Mouse (Mus musculus): ENCODE results near the gene Slc7a4. TPM values are rescaled to one million over a fixed set of nuclear protein-coding genes. Genes with fewer than 3 reads are reported as not detected.
"Not testable (repeated sequence)": the region's sequence is repeated elsewhere in the genome, so short reads cannot be mapped to it uniquely, and the experiment has no call there.

The Slc7a4 gene
- total RNA-seq, 1 experiment from 2014 or later = 9.7 TPM

DNA sequence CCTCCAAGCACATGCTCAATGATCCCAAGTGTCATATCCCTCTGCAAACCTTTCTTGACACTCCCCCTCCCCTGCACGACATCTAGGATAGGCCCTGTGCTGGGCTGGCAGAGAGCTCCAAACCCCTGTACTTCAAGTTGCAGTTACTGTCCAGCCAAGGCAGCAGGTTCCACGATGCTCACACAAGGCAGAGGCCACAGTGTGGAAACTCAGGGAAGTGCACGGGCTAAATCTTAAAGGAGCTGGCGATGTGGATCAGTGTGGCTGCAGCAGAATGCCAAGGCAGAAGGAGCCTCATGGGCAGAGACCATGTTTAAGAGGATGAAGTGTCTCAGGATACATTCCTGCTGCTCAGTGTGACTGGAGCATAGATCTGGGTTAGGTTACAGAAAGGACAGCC, 16.8 kb downstream of the Slc7a4 start:
- ATAC-seq (replicated peaks in 1 of 2; ENCODE audit: insufficient read depth in 1 of 2, low FRiP score in 2 of 2, low TSS enrichment in 1 of 2, low read depth in 1 of 2, poor library complexity in 2 of 2, severe bottlenecking in 2 of 2) = no peak

DNA sequence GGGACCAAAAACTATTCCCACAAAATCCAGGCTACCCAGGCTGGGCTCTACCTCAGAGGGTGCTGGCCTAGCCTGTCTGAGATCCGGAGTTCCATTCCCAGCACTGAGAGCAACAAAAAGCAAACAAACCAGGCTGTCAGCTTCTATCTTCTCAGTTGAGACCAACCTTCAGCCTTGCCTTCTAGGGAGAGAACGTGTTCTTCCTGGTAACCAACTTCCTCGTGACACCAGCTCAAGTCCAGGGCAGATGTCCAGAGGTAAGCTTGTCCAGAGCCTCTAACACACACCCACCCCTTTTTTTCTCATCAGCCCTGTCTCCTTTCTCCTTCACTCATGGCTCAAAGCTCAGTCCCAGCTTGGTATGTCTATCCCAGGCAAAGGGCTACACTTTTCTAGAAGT, 18.2 kb downstream of the Slc7a4 start:
- ATAC-seq (replicated peaks in 1 of 2; ENCODE audit: insufficient read depth in 1 of 2, low FRiP score in 2 of 2, low TSS enrichment in 1 of 2, low read depth in 1 of 2, poor library complexity in 2 of 2, severe bottlenecking in 2 of 2) = no peak

DNA sequence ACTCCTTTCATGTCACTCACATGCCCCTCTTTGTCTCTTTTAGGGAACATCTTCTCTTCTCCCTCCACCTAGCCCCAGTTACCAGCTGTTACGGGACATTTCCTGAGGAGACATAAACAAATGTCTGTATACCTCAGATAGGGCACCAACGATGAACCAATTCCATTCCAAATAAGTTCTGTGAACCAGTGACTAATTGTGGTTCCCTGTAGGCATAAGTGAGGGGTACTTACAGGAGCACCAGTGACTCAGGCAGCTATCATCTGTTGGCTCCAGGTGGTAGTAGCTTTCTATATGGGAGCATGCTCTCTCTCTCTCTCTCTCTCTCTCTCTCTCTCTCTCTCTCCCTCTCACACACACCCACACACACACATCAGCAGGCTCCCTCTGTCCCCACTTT, 18.8 kb downstream of the Slc7a4 start:
- ATAC-seq (replicated peaks in 1 of 2; ENCODE audit: insufficient read depth in 1 of 2, low FRiP score in 2 of 2, low TSS enrichment in 1 of 2, low read depth in 1 of 2, poor library complexity in 2 of 2, severe bottlenecking in 2 of 2) = no peak

DNA sequence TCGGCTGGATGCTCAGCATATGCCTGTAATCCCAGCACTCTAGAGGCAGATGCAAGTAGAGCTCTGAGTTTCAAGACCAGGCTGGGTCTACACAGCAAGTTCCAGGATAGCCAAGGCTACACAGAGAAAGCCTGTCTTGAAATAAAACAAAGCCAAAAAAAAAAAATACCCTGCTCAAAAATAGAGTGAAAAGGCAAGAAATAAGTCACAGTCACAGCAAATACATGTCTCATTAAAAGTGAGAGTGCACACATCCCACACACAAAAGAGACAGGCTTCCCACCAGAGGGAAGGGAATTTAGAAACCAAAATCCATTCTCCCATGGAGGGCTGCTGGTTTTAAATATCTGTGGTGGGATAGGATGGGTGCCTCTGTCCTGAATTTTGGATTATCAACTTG, 19.4 kb downstream of the Slc7a4 start:
- no peak for ATAC-seq (replicated peaks in 1 of 2; ENCODE audit: insufficient read depth in 1 of 2, low FRiP score in 2 of 2, low TSS enrichment in 1 of 2, low read depth in 1 of 2, poor library complexity in 2 of 2, severe bottlenecking in 2 of 2)

DNA sequence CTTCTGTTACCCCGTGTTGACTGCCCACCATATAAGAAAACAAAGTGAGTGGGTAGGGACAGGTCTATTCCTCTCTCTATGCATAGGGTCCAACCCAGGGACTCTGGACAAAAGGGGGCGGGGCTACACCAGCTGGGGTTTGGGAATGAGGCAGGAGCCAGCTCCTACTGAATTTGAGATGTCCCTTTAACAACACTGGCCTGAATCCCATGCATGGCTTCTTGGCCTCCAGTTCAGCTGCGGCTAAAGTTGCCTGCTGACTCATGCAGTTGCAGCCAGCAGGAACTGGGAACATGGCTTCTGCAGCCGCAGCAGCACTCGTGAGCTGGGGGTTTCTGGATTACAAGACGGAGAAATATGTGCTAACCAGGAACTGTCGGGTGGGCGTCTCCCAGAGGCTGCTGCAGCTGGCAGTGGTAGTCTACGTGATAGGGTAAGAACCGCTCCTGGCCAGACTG, 21.2 kb downstream of the Slc7a4 start, which contains the start of gene P2rx6:
P2rx6 (plus strand) TSS at position 135 of the 458 bp plus-strand sequence.
- ATAC-seq (replicated peaks in 1 of 2; ENCODE audit: insufficient read depth in 1 of 2, low FRiP score in 2 of 2, low TSS enrichment in 1 of 2, low read depth in 1 of 2, poor library complexity in 2 of 2, severe bottlenecking in 2 of 2) = peak; percentile 51 to 60

DNA sequence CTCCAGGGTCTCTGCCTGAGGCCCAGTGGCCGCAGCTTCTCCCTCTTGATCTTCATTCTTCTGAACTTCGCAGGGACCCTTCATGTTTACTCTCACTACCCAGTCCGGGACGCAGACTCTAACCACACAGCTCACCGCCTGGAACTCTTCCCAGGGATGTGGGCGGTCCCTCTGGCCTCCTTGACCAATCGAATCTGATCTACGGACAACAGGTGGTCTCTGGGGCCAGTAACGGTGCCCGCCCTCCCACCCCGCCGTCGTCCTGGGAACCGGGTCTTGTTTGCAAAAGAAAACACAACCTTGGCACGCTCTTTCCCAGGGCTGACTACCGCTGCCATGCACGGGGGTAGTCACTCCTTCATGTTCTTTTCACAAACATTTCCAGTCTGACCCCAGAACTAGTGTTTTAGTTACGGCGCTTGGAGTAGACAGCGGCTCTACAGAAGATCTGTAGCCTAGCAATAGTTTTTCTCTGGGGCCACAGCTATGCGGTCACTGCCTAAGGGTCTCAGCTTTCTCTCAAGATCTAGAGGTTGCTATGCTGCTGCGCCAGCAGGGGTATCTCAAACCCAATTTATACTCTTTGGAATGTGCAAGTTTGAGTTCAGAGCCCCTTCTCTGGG, 21.8 kb downstream of the Slc7a4 start, which contains the start of gene Lrrc74b:
Lrrc74b (minus strand) TSS at position 120 of the 623 bp plus-strand sequence.
- peak; percentile 68 to 79 for ATAC-seq (replicated peaks in 1 of 2; ENCODE audit: insufficient read depth in 1 of 2, low FRiP score in 2 of 2, low TSS enrichment in 1 of 2, low read depth in 1 of 2, poor library complexity in 2 of 2, severe bottlenecking in 2 of 2)

DNA sequence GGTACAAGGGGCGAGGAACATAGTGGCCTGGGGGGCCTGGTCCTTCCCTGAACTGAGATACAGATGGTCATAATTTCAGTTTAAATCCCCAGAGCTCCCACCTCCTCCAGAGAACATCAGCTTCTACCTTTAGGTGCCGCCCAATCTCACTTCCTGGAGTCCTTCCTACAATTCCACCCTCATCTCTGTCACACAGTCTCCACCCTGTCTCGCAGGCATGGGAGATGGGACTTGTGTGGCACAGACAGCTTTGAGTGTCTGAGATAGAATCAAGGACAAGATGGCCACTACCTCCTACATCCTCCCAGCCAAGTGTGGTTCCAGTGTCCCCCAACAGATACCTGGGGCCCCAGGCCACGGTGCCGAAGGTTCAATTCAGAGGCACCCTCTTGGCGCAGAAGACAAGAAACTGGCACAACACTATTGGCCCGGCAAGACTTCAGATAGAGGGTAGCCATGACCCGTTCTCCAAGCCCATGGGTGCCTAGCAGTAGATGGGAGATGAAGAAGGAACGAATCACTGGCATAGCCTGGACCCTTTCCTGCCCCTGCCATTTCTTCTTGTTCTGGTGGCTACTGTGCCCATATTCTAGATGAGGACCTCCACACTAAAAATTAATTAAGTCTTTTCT, 23.5 kb downstream of the Slc7a4 start:
- ATAC-seq (replicated peaks in 1 of 2; ENCODE audit: insufficient read depth in 1 of 2, low FRiP score in 2 of 2, low TSS enrichment in 1 of 2, low read depth in 1 of 2, poor library complexity in 2 of 2, severe bottlenecking in 2 of 2) = no peak

DNA sequence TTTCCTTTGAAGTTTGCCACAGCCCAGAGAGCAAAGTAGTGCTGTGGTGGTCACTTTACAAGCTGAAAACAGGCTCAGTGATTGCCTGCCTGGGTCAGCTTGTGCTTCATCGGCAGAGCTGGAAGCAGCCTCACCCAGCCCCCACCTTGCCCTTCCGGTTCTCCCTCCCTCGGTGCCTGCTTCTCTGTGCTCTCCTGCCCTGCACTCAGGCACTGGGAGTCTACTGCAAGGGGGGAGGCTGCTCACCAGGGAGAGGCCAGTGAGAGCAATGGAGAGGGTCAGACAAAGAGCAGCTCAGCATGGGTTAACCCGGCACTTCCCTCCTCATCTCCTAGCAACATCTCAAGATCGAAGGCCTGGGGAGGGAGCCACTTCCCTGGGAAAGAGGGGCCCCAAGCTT, 24.2 kb downstream of the Slc7a4 start:
- ATAC-seq (replicated peaks in 1 of 2; ENCODE audit: insufficient read depth in 1 of 2, low FRiP score in 2 of 2, low TSS enrichment in 1 of 2, low read depth in 1 of 2, poor library complexity in 2 of 2, severe bottlenecking in 2 of 2) = no peak

DNA sequence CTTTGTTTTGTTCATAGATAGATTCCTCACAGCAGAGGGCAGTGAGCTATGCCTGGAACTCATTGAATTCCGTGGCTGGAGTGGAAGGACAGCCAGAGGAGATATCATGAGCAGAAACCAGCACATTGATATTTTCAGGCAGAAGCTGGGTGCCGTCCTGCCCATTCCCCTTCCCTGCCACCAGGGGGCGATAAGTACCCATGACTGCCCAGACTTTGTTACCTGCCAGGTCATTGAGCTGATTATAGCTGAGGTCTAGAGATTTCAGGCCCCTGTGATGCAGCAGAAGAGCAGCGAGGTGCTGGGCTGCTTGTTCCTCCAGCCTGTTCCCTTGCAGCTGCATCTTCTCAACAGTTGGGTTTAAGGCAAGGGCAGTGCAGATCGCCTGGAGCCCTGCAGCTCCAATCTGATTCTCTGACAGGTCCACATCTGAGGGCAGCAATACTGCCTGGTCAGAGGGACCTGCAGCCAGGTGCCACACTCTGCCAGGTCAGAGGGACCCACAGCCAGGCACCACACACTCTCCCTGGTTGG, 25.0 kb downstream of the Slc7a4 start:
- peak in 1 of 2 experiments; percentile 43; a peak in 2 of 4 replicates for ATAC-seq (replicated peaks in 1 of 2; ENCODE audit: insufficient read depth in 1 of 2, low FRiP score in 2 of 2, low TSS enrichment in 1 of 2, low read depth in 1 of 2, poor library complexity in 2 of 2, severe bottlenecking in 2 of 2)

DNA sequence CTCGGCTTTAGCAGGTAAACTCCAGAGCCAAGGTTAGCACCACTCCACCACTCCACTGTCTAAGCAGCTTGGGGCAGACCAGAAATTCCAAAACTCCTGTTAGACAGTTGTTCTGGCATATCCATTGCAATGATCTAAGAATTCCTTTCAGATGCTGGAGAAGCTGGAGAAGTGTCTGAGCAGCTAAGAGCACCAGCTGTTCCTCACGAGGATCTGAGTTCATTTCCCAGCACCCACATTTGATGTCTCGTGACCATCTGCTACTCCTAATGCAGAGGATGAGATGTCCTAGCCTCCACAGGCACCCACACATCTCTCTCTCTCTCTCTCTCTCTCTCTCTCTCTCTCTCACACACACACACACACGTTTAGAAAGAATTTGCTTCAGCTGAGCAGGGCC, 26.1 kb downstream of the Slc7a4 start:
- no peak for ATAC-seq (replicated peaks in 1 of 2; ENCODE audit: insufficient read depth in 1 of 2, low FRiP score in 2 of 2, low TSS enrichment in 1 of 2, low read depth in 1 of 2, poor library complexity in 2 of 2, severe bottlenecking in 2 of 2)

DNA sequence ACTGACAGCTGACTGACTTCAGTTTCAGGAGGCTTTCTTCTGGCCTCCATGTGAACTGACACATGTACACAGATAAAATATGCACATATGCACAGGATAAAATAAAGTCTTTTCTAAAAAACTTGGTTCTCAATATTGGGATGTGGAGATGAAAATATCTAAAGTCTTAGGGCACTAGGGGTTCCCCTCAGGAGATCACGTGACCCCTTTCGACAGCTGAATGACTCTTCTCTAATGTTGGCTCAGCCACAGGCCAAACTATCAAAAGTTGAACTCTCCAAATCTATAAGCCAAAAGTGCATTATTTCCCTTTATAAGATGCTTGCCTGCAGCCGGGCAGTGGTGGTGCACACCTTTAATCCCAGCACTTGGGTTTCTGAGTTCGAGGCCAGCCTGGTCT, 26.8 kb downstream of the Slc7a4 start:
- no peak for ATAC-seq (replicated peaks in 1 of 2; ENCODE audit: insufficient read depth in 1 of 2, low FRiP score in 2 of 2, low TSS enrichment in 1 of 2, low read depth in 1 of 2, poor library complexity in 2 of 2, severe bottlenecking in 2 of 2)

DNA sequence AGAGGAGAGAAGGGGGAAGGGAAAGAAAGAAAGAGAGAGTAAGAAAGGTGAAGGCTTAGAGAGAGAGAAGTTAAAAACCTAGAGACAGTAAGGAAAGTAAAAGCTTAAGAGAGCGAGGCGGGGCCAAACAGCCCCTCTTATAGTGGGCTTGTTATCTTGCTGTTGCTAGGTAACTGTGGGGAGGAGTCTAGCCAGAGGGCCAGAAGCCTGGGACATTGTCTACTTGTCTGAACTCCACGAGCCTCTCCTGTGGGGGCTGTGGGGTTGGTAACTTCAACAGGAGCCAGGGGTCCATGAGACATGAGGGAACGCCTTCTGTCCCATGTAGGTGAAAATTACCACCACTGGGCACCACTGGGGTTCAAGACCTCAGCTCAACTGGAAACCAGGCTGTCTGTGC, 28.3 kb downstream of the Slc7a4 start:
- not testable (repeated sequence) for ATAC-seq (replicated peaks in 1 of 2; ENCODE audit: insufficient read depth in 1 of 2, low FRiP score in 2 of 2, low TSS enrichment in 1 of 2, low read depth in 1 of 2, poor library complexity in 2 of 2, severe bottlenecking in 2 of 2)

DNA sequence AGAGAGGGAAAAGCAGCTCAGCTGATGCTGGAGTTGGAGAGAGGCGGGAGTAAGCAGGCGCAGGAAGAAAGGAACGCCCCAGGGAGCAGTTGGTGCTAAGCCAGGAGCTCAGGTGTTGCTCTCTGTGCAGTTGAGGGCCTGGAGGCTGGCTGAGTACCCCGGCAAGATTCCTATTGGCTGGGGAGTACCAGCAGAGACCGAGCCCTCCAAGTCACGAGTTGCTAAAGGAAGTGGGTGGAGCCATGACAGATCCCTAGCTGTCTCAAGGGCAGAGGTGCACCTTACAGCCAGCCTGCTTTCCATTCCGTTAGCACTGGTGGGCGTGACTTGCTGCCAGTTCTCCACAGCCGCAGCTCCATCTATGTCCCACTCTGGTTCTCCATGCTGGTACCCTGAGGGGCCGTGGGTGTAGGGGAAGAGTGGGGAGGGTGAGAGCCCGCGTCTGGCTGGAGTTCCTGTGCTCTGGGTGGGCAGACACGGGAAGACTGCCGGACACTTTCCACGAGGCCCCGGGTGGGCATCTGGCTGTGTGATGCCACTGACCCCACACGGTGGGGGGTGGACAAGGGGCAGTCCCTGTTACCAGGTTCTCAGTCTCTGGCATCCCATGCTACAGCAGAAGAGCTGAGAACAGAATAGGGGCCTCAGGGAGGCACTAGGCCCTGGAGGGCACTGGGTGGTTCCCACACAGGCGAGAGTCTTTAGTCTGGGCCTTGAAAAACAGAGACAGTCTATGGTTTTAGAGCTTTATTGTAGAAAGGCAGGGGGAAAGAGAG, 28.9 kb downstream of the Slc7a4 start:
- peak; percentile 93 to 95 for ATAC-seq (replicated peaks in 1 of 2; ENCODE audit: insufficient read depth in 1 of 2, low FRiP score in 2 of 2, low TSS enrichment in 1 of 2, low read depth in 1 of 2, poor library complexity in 2 of 2, severe bottlenecking in 2 of 2)

DNA sequence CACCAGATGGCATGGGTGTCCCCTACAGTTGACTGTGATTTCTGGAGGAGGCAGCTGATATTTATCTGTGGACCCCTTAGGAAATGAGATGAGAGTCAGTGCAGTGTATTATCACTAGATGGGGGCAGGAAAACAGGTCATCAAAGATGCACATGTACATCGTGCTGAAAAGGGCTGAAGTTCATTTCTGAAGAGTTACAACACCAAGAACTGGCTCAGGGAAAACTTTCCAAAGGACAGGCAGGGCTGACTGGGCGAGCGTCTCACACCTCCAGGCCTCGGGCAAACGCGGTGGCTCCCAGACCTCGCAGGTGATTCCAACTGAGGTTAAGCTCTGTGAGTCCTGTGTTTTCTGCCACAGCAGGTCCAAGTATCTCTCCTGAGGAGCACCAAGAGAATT, 30.2 kb downstream of the Slc7a4 start:
- no peak for ATAC-seq (replicated peaks in 1 of 2; ENCODE audit: insufficient read depth in 1 of 2, low FRiP score in 2 of 2, low TSS enrichment in 1 of 2, low read depth in 1 of 2, poor library complexity in 2 of 2, severe bottlenecking in 2 of 2)

DNA sequence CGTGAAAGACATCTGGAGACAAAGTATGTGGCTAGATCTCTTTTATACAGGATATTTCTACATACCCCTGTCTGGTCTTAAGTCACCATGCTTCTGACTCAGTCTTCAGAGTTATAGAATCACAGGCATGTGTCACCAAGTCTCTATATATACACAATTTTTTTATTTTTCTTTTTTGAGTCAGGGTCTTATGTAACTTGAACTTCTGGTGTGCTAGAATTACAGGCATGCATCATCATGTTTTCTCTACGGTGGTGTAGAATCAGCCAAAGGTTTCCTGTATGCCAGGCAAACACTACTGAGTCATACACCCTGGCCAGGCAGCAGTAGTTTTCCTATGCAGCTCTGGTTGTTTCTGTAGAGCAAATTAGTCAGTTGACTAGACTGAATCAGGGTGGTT, 40.4 kb downstream of the Slc7a4 start:
- ATAC-seq (replicated peaks in 1 of 2; ENCODE audit: insufficient read depth in 1 of 2, low FRiP score in 2 of 2, low TSS enrichment in 1 of 2, low read depth in 1 of 2, poor library complexity in 2 of 2, severe bottlenecking in 2 of 2) = no peak

DNA sequence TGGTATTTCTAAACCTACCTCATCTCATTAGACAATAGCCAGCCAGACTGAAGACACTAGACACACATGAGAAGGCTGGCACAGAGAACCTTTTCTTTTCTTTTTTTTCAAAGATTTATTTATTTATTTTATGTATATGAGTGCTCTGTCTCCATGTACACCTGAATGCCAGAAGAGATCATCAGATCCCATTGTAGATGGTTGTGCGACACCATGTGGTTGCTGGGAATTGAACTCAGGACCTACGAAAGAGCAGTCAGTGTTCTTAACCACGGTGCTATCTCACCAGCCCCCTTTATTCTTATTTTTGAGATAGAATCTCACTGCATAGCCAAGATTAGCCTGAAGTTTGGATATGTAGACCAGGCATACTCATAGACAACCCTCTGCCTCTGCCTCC, 46.4 kb downstream of the Slc7a4 start:
- ATAC-seq (replicated peaks in 1 of 2; ENCODE audit: insufficient read depth in 1 of 2, low FRiP score in 2 of 2, low TSS enrichment in 1 of 2, low read depth in 1 of 2, poor library complexity in 2 of 2, severe bottlenecking in 2 of 2) = no peak

DNA sequence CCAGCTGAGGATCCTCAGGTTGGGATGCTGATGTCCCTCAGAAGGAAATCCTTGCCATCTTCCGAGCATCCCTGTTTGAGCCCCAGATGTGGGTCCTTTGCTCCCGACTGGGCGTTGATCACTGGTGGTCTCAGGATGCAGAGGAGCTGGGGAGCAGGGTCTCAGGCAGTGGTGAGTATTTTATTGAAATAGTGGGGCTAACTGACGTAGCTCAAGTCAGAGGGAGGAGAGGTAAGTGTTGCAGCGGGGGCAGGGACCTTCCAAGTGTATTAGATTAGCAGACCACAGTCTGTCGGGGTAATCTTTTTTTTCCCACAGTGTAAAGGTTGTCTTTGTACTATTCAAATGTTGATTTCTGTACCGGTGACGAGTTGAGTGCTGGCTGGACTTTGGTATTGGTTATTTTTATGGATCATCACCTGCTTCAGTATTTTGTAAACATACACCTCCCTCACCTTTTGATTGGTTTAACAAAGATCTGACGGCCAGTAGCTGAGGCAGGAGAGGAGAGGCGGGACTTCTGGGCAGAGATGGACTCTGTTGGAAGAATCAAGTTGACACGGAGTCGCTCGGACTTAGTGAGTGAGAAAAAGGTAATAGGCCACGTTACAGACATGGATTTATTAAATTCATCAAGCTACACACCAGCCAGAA, 50.2 kb downstream of the Slc7a4 start:
- no peak for ATAC-seq (replicated peaks in 1 of 2; ENCODE audit: insufficient read depth in 1 of 2, low FRiP score in 2 of 2, low TSS enrichment in 1 of 2, low read depth in 1 of 2, poor library complexity in 2 of 2, severe bottlenecking in 2 of 2)

DNA sequence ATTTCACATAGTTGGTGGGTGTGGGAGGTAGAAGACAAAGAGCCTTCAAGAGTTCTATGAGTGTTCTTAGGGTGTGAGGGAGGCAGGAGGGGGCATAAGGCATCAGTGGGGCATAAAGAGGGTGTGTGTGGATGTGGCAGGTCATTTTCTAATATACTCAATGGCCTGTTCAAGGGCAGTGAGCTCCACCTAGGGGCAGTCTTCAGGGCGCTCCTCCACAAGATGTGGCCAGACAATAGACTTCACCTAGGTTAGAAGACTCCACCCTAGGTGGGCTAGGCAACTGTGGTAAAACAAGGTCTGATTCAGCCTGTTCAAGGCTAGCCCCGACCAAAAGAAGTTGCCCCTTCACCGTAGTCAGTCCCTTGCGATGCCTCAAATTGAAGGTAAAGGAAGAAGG, 50.7 kb downstream of the Slc7a4 start:
- ATAC-seq (replicated peaks in 1 of 2; ENCODE audit: insufficient read depth in 1 of 2, low FRiP score in 2 of 2, low TSS enrichment in 1 of 2, low read depth in 1 of 2, poor library complexity in 2 of 2, severe bottlenecking in 2 of 2) = no peak

Data from hematopoietic stem cell, adult 5-6 weeks (primary cell).